Mouse (Mus musculus): ENCODE data around the gene Ssxb1. TPM values are rescaled to one million over a fixed set of nuclear protein-coding genes. Genes with fewer than 3 reads are reported as not detected.
"Not testable (repeated sequence)": the region's sequence is repeated elsewhere in the genome, so short reads cannot be mapped to it uniquely, and the experiment has no call there.

Gene Ssxb1
- not detected in 2 replicates for polyA plus RNA-seq (2015; fragmentation: Nextera tagmentation; extraction: Ambion mirVana)

- 22% methylated on average over 1 of the region's 1 CpGs for WGBS
- not testable (repeated sequence) for H3K36me3 ChIP-seq; H3K4me2 ChIP-seq (replicated peaks); ATAC-seq; H3K27ac ChIP-seq; H3K4me3 ChIP-seq (replicated peaks); H3K4me1 ChIP-seq (replicated peaks); H3K9ac ChIP-seq (replicated peaks); H3K9me3 ChIP-seq; H3K27me3 ChIP-seq
Observed at GRCm38 (mm10) chrX:8413005-8413404, at the start of gene Ssxb1. TSS of gene Ssxb1 (plus strand) at chrX:8413305.

GRCm38 (mm10) chrX:8366678-8367077 is 46.4 kb upstream of the Ssxb1 start, which contains the start of gene Ssxb9:
TSS of gene Ssxb9 (plus strand) at chrX:8366978.
- 12% methylated on average over 1 of the region's 1 CpGs for WGBS

GRCm38 (mm10) chrX:8461626-8462025 is 48.5 kb downstream of the Ssxb1 start, which contains the start of gene Ssxb2:
TSS of gene Ssxb2 (minus strand) at chrX:8461726.
- not testable (repeated sequence) for H3K9me3 ChIP-seq; ATAC-seq; H3K27me3 ChIP-seq; H3K4me1 ChIP-seq (replicated peaks); H3K27ac ChIP-seq; H3K4me2 ChIP-seq (replicated peaks); H3K36me3 ChIP-seq; H3K9ac ChIP-seq (replicated peaks); H3K4me3 ChIP-seq (replicated peaks)
- 59% methylated on average over 2 of the region's 2 CpGs for WGBS

More at GRCm38 (mm10) chrX:8366678-8367077, 46.4 kb upstream of the Ssxb1 start, which contains the start of gene Ssxb9:
- H3K27ac ChIP-seq; H3K9me3 ChIP-seq; H3K4me2 ChIP-seq (replicated peaks); H3K4me3 ChIP-seq (replicated peaks); H3K27me3 ChIP-seq; ATAC-seq; H3K36me3 ChIP-seq; H3K4me1 ChIP-seq (replicated peaks); H3K9ac ChIP-seq (replicated peaks): not testable (repeated sequence)

Other genes with a start within 250 kb of the Ssxb1 start
- gene Tbc1d25, start 237.1 kb upstream of the Ssxb1 start, polyA plus RNA-seq (2015; fragmentation: Nextera tagmentation; extraction: Ambion mirVana), result 17.5 and 19.0 TPM in 2 replicates
- 29.3 and 36.7 TPM in 2 replicates for gene Ebp, start 219.8 kb upstream of the Ssxb1 start, polyA plus RNA-seq (2015; fragmentation: Nextera tagmentation; extraction: Ambion mirVana)
- 40.5 and 41.9 TPM in 2 replicates for gene Porcn, start 206.8 kb upstream of the Ssxb1 start, polyA plus RNA-seq (2015; fragmentation: Nextera tagmentation; extraction: Ambion mirVana)
- gene Ftsj1, start 160.9 kb upstream of the Ssxb1 start, polyA plus RNA-seq (2015; fragmentation: Nextera tagmentation; extraction: Ambion mirVana), result 47.3 and 50.8 TPM in 2 replicates
- 24.8 and 25.5 TPM in 2 replicates for gene Slc38a5, start 142.2 kb upstream of the Ssxb1 start, polyA plus RNA-seq (2015; fragmentation: Nextera tagmentation; extraction: Ambion mirVana)
- gene Ssxb10, start 85.9 kb upstream of the Ssxb1 start, polyA plus RNA-seq (2015; fragmentation: Nextera tagmentation; extraction: Ambion mirVana), result not detected in 2 replicates
- gene Ssxb9, start 46.3 kb upstream of the Ssxb1 start, polyA plus RNA-seq (2015; fragmentation: Nextera tagmentation; extraction: Ambion mirVana), result not detected in 2 replicates
- not detected in 2 replicates for gene Ssxb2, start 48.4 kb downstream of the Ssxb1 start, polyA plus RNA-seq (2015; fragmentation: Nextera tagmentation; extraction: Ambion mirVana)
- not detected in 2 replicates for gene Gm14459, start 111.6 kb downstream of the Ssxb1 start, polyA plus RNA-seq (2015; fragmentation: Nextera tagmentation; extraction: Ambion mirVana)
- gene Ssxb6, start 134.9 kb downstream of the Ssxb1 start, polyA plus RNA-seq (2015; fragmentation: Nextera tagmentation; extraction: Ambion mirVana), result not detected in 2 replicates
- not detected in 2 replicates for gene Ssxb3, start 178.5 kb downstream of the Ssxb1 start, polyA plus RNA-seq (2015; fragmentation: Nextera tagmentation; extraction: Ambion mirVana)